Mouse (Mus musculus) embryonic fibroblast, embryonic 13.5 days (primary cell): ENCODE measurements around the gene Epha4.

ENCODE experiments used
- CTCF ChIP-seq: IDR thresholded peaks from 2 replicates; pipeline ENCODE4 v1.5.1; 2011; ENCODE audit warnings: mild to moderate bottlenecking, control low read depth, low read length, moderate library complexity, borderline replicate concordance; ENCODE audit not compliant: insufficient read depth
- POLR2A ChIP-seq: IDR thresholded peaks from 2 replicates; pipeline ENCODE4 v1.6.1; 2011; ENCODE audit warnings: low read depth, mild to moderate bottlenecking, control low read depth, low read length, moderate library complexity

DNA sequence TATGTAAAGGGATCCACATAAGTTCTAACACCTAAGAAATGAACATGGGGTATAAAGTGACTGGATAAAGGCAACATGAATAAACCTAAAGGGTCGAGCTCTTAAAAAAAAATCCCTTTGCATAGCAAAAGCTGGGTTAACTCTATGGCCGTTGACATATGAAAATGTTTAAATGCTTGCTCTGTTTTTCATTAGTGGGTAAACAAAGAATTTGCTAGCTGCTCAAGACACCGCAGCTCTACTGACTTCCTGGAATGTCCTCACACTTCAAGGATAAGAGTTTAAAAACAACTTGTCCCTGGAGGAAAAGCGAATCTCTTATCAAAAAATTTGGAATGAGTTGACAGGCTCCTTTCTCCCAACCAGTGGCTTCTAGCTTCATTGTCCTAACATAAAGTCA is 126.3 kb downstream of the Epha4 start:
- TF ChIP-seq CTCF: no peak
- no peak for TF ChIP-seq POLR2A
